Mouse (Mus musculus): ENCODE measurements at regions not wholly inside any gene's neighbourhood (a gene's known extent, or its start where the extent isn't known, plus 50 kb on each side); places are given as distances from the start of the nearest gene placed in this dataset.

DNA sequence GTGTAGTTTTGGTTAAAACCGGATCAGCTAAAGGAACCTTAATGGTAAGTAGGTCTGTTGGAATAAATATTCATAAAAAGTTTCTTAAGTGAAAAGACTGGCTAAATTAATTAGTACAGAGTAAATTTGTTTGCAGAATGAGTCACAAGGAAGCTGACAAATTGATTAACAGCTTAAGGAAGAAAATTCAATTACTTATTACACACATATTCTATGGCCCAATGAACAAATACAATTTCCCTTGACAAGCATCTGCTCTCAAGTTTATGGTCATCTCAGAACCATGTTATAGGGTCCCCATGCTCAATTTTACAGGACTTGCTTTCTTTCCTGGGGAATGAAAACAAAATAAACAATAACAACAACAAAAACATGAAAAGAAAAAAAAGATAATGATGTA lies 231.4 kb upstream of the Frg1 start:
- intact Hi-C loops (cut with DNase I): no loop called here
- no peak overlapping the region for H3K27ac ChIP-seq
- no peak for DNase-seq (ENCODE audit: extremely low spot score in 1 of 2, low spot score in 2 of 2)
- H3K4me3 ChIP-seq: no peak overlapping the region
- no peak for TF ChIP-seq CTCF (IDR thresholded peaks at IDR 0.05)

DNA sequence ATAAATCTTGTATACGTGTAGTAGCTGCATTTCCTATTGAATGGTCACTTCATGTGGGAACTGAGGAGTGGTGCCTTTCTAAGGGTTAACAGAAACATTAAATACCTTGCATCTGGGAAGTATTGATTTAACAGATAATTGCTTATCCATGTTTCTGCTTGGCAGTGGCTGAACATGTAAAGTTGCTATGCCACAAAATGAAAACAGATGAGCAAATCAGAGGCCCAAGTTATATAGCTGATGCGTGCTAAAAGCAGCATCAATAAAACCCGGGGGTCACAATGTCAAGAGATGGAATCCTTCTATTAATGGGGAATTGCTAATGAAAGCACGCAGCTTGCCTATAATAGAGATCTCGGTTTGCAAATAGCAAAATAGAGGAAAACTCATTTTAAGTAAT lies 227.8 kb upstream of the Frg1 start:
- Histone ChIP-seq H3K27ac (no peak overlapping the region), H3K4me3 (no peak overlapping the region)
- TF ChIP-seq CTCF (IDR thresholded peaks at IDR 0.05): no peak
- no peak for DNase-seq (ENCODE audit: extremely low spot score in 1 of 2, low spot score in 2 of 2)
- intact Hi-C loops (cut with DNase I): no loop called here

DNA sequence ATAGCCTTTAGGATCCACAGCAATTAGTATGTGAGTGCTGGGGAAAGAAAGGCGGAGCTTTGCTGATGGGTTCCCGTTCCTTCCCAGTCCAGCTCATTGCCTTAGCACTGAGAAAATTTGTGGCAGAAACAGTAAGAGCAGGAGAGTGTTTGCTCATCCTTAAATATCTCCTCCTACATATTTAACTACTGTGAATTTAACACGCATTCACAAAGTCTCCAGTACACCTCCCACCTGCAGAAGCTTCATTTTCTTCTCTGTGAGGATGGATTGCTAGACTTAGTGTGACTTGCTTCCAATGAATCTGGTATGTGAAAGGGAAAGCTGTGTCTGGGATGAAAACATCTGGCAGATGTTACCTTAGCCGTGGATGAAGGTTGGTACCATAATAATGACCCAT lies 207.0 kb upstream of the Frg1 start:
- peak in 1 of 2 experiments; percentile 8 for DNase-seq (ENCODE audit: extremely low spot score in 1 of 2, low spot score in 2 of 2)
- H3K4me3 ChIP-seq: no peak overlapping the region
- TF ChIP-seq CTCF (IDR thresholded peaks at IDR 0.05): no peak
- intact Hi-C loops (cut with DNase I): loop anchor here (5.0 to 10.0 kb wide), 2 partner anchors 131 to 198 kb away; no protein-coding TSS in a partner anchor
- H3K27ac ChIP-seq: no peak overlapping the region

DNA sequence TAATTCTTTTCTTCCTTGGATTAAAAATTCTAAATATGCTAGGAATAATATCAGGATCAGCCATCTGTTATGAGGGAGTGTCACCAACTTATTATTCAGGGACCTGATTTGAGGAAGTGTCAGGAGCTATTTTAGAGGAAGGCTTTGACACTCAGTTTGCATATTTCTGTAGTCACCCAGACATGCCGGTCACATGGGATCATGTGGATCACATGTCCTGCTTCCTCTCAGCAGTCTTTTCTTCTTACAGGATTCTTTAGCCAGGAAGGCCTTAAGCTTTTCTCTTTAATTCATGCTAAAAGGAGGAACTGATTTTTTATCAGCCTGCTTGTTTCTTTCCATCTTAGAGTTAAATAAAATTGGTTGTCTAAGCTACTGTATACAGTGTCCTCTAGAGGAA lies 183.4 kb upstream of the Frg1 start:
- intact Hi-C loops (cut with DNase I): no loop called here
- H3K27ac ChIP-seq: no peak overlapping the region
- DNase-seq (ENCODE audit: extremely low spot score in 1 of 2, low spot score in 2 of 2): no peak
- no peak for TF ChIP-seq CTCF (IDR thresholded peaks at IDR 0.05)
- no peak overlapping the region for H3K4me3 ChIP-seq

DNA sequence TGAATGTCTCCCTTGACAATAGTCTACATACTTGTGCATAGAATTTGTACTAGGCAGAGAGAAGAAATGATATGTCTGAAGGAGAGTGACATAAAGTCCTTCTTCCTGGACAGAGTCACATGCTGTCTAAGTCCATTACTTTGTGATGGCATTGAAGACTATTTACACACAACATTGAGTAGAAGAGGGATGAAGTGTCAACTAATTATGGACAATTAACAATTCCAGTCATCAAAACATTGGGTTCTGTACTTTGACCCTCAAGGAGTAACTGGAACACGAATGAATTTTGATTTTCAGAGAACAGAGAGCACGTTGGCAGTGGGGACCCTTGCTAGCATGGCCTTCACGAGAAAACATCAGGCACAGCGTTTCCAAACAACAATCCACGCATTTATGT lies 177.6 kb upstream of the Frg1 start:
- no peak for DNase-seq (ENCODE audit: extremely low spot score in 1 of 2, low spot score in 2 of 2)
- Histone ChIP-seq H3K27ac (no peak overlapping the region), H3K4me3 (no peak overlapping the region)
- intact Hi-C loops (cut with DNase I): no loop called here
- no peak for TF ChIP-seq CTCF (IDR thresholded peaks at IDR 0.05)

DNA sequence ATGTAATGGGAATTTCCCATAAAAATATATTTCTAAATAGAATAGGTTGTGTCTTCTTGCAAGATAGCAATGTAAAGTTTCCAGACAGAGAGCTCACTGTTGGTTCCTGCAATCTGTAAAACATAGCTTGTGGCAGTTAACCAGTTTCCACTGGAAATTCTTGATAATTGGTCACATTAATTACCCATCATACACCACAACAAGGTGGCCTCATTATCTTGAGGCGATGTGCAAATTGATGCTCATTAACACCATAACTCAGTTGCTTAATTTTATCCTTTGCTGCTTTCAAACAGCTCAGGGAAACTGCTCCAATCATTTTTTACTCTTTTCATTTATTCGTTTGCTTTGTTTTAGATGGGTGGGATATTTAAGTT lies 176.8 kb upstream of the Frg1 start:
- DNase-seq (ENCODE audit: extremely low spot score in 1 of 2, low spot score in 2 of 2): no peak

DNA sequence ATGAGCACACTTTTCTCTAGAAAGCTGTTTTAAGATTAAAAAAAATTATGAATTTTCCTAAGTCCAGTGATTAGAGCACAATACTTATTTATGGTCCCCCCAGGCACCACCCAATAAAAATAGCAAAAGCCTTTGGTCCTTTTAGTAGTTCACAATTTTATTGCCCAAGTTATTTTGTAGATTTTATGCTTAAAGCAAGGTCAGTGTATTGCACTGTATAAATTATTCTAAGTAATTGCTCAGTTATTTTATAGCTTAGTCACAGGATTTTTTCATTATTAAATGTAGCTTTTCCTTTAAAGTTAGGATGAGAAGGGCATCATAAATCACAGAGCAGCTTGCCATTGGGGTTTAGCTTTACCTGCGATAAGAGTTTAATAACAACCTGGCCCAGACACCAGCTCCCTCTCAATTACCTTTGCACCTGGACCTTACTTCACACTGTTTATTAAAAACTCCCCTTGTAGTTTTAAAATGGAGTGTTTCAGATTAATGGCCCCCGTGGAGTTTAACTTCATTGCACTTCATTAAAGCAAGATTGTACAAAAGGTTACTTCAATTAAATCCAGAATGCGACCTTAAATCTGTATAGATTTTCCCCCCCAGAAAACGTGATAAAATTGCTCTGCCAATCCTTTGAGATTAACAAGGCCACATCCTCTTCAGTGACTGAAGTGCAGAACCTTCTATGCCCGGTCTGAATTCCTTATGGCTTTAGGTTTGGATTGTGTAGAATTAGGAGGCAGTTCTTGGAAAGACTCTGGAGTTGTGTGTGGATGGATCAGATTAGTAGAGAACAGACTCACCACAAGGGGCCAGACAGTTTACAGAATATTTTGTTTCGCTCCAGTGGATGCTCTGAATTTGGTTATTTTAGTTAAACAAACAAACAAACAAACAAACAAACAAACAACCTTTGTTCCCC lies 176.1 kb upstream of the Frg1 start:
- DNase-seq (ENCODE audit: extremely low spot score in 1 of 2, low spot score in 2 of 2): no peak
- Histone ChIP-seq H3K27ac (no peak overlapping the region), H3K4me3 (no peak overlapping the region)
- intact Hi-C loops (cut with DNase I): no loop called here
- no peak for TF ChIP-seq CTCF (IDR thresholded peaks at IDR 0.05)

More for the DNA sequence above, 176.8 kb upstream of the Frg1 start:
- no peak overlapping the region for H3K27ac ChIP-seq
- no peak overlapping the region for H3K4me3 ChIP-seq
- no peak for TF ChIP-seq CTCF (IDR thresholded peaks at IDR 0.05)
- intact Hi-C loops (cut with DNase I): no loop called here

DNA sequence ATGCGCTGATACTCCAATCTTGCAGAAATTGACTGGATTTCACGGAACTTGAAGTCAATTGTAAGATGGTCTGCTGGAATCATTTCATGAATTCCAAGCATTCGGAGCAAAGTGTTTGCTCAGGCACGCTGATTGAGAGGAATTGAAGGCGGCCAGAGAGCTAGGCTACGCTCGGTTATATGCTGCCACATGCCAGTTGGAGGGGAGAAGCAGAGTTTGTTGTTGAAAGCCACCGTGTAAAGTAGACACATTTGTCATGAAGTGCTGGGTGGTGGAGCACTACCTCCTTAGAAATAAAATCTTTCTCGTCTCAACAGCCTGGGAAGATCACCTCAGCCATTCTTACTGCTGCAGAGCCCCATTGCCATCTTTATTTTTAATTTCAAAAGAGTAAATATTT lies 175.3 kb upstream of the Frg1 start:
- H3K4me3 ChIP-seq: no peak overlapping the region
- no peak for DNase-seq (ENCODE audit: extremely low spot score in 1 of 2, low spot score in 2 of 2)
- intact Hi-C loops (cut with DNase I): no loop called here
- no peak for TF ChIP-seq CTCF (IDR thresholded peaks at IDR 0.05)
- no peak overlapping the region for H3K27ac ChIP-seq

DNA sequence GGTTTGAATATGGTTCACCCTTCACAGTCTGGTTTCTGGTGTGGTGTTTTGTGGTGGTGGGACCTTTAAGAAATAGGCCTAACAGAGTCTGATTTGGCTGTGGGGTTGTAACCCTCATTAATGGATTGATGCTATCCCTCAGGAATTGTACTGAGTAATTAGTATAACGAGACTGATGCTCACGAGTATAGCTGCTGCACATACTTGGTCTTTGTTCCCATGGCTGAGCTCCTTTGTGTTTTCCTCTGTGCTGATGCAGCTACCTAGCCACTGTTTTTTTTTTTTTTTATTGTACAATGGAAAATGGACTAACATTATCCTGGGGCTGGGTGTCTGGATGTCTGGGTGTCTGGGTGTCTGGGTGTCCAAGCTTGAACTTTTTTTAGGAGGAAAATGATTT lies 171.3 kb upstream of the Frg1 start:
- TF ChIP-seq CTCF (IDR thresholded peaks at IDR 0.05): no peak
- Histone ChIP-seq H3K4me3 (no peak overlapping the region), H3K27ac (no peak overlapping the region)
- DNase-seq (ENCODE audit: extremely low spot score in 1 of 2, low spot score in 2 of 2): no peak
- intact Hi-C loops (cut with DNase I): no loop called here

DNA sequence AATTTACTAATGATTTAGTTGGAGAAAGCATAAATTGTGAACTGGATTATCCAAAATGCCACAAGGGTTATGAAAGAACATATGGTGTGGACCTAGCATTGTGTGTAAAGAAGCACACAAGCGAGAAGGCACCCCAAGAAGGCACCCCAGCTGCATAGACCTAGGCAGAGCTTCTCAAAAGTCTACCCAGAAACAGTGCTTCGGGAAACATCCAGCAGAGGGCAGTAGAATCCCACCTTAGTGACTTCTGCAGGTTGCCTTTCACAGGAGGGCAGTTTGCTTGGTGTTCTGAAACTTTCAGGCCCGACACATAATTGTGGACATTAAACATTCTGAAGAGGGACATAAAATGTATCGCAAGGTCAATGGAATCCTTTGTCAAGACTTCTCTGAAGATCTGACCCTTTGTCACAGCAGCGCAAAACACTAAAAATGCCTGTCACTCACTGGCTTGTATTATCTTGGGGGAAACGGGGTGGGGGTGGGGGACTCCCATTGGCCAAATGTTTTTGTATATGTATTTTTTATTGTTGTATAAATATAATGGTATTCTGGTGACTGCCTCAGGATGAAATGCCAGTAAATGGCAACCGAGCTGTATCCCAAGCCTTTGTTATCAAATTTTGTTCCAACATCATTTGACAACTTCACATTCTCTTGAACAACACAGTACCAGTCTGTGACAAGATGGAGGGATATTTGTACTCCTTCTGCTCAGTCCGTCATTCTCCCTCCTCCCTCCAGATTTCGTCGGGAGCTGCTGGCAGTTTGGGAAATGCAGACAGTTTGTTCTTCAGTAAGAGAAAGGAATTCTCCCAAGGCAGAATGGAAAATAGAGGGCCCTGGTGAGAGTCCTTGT lies 156.4 kb upstream of the Frg1 start:
- TF ChIP-seq CTCF (IDR thresholded peaks at IDR 0.05): peak; percentile 83
- intact Hi-C loops (cut with DNase I): loop anchor here (5.0 kb wide), 2 partner anchors 249 to 649 kb away; no protein-coding TSS in a partner anchor

DNA sequence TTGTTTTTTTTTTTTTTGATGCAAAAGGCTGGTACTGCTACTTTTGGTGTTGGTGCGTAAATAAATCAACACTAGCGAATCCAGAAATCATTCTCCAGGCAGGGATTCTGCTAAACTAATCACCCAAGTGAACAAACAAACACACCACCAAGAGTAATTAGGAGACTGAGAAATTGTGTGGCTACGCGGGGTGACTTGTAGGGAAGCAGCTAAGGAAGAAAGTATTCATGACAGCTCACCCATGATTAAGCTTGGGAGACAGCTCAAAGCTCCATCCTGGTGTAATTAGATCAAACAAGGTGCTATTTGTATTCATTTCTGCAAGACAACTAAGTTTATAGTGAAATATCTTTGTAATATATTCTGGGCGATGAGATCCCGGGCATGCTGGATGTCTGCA lies 153.7 kb upstream of the Frg1 start:
- Histone ChIP-seq H3K4me3 (no peak overlapping the region), H3K27ac (no peak overlapping the region)
- DNase-seq (ENCODE audit: extremely low spot score in 1 of 2, low spot score in 2 of 2): no peak
- intact Hi-C loops (cut with DNase I): loop anchor here (5.0 kb wide), 2 partner anchors 252 to 652 kb away; no protein-coding TSS in a partner anchor
- no peak for TF ChIP-seq CTCF (IDR thresholded peaks at IDR 0.05)

More for the DNA sequence above, 156.4 kb upstream of the Frg1 start:
- DNase-seq (ENCODE audit: extremely low spot score in 1 of 2, low spot score in 2 of 2): peak; percentile 79 to 89
- Histone ChIP-seq H3K4me3 (no peak overlapping the region), H3K27ac (0 out of 2 replicates have a peak overlapping the region, but pooled peaks have one; percentile 10)

DNA sequence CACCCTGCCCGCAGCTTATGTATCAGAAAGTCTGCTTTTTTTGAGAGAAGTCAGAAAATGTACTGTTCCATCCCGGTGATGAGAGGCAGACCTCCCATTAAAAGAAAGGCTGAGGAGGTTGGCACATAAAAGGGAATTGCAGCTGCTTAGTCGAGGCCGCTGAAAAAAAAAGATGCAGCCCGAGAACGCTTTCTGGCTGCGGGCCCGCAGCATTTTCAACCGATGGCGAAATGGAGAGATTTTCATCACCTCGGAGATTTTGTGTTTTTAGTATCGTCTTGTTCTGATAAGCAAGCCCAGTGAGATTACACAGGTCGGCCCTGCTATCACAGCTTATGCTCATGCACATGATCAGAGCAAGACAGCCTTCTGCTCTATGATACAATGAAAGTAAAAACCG lies 145.1 kb upstream of the Frg1 start:
- H3K27ac ChIP-seq: no peak overlapping the region
- DNase-seq (ENCODE audit: extremely low spot score in 1 of 2, low spot score in 2 of 2): no peak
- intact Hi-C loops (cut with DNase I): no loop called here
- H3K4me3 ChIP-seq: no peak overlapping the region
- no peak for TF ChIP-seq CTCF (IDR thresholded peaks at IDR 0.05)
